In the genomic region with DNA sequence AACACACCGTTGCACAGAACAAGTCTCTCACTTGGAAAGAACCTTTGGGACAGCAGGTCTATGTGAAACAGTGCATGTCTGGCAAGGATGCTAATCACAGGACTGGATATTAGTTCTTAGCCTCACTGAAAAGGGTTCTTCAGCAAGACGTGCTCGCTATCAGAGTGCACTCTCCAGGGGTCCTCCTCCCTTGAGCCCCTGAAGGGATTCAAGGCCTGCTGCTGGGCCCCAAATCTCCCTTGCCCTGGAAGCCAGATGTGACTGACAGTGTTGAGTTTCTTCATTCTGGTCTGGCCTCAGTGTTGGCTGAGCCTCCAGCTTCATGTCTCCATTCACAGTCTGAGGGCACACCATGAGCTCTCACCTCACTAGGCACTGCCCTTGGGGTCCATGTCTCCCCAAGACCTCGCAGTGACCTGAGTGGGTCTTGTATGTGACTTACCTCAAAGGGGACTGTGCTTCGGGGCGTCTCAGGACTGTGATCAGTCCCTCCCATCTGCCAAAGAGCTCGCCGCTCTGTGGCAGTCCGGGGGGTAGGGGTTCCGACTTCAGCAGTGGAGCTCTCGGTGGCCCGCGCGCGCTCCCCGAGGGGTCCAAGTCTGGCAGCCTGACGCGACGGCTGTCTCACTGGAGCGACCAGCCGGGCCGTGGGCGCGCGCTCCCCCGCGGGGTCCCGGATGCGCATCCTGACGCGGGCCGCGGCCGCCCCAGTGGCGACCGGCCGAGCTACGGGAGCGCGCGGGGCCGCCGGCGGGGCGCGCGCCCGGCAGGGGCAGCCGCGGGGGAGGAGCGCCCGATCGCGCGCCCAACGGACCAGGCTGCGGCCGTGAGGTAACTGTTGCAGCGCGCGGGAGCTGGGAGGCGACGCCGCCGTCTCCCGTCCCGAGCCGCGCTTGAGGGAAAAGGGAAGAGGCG, we compare ENCODE assay signal across 8 mouse cellular contexts. TPM values are rescaled to one million over a fixed set of nuclear protein-coding genes. Genes with fewer than 3 reads are reported as not detected.
DNase-seq lines count a peak whose midpoint lies in the region; ATAC-seq and TF ChIP-seq lines count a peak whose summit lies in the region.

Gene Pde3b, plus strand, starts transcription at position 861 of the 915 bp plus-strand sequence.

- WGBS in forebrain, embryonic 13.5 days, result under 1% methylated on average over 50 of the region's 70 CpGs
- 5% methylated on average over 41 of the region's 70 CpGs for whole genome bisulfite sequencing in heart, postnatal 0 days
- 2% methylated on average over 68 of the region's 70 CpGs for WGBS in liver, embryonic 16.5 days (ENCODE audit: insufficient replicate concordance)
- 1% methylated on average over 56 of the region's 70 CpGs for WGBS in neural tube, embryonic 11.5 days

- no peak for TF ChIP-seq CTCF in heart, postnatal 0 days (IDR thresholded peaks at IDR 0.05; ENCODE audit: low read depth)

- no peaks in the 10 kb centered on the region for H3K9me3 ChIP-seq in forebrain, embryonic 13.5 days (replicated peaks)
- no peaks in the 10 kb centered on the region for H3K9me3 ChIP-seq in heart, postnatal 0 days (replicated peaks; ENCODE audit: control insufficient read depth, low read length)
- no peaks in the 10 kb centered on the region for H3K9me3 ChIP-seq in liver, embryonic 16.5 days (replicated peaks; ENCODE audit: control insufficient read depth, low read length)
- no peaks in the 10 kb centered on the region for H3K9me3 ChIP-seq in neural tube, embryonic 11.5 days (ENCODE audit: control insufficient read depth, low read length)

- peak within 1 kb of the TSS; percentile 94 for H3K27ac ChIP-seq in forebrain, embryonic 13.5 days
- H3K27ac ChIP-seq in heart, postnatal 0 days (ENCODE audit: low read depth), result peak within 1 kb of the TSS; percentile 79
- H3K27ac ChIP-seq in liver, embryonic 16.5 days (ENCODE audit: low read length), result peak within 1 kb of the TSS; percentile 81
- H3K27ac ChIP-seq in neural tube, embryonic 11.5 days (ENCODE audit: low read depth, low read length), result peak within 1 kb of the TSS; percentile 90

- TF ChIP-seq EP300 in heart, postnatal 0 days (IDR thresholded peaks at IDR 0.05; ENCODE audit: low read depth), result no peak

- peak within 1 kb of the TSS; percentile 93 for H3K9ac ChIP-seq in forebrain, embryonic 13.5 days
- peak within 1 kb of the TSS; percentile 84 for H3K9ac ChIP-seq in heart, postnatal 0 days (replicated peaks; ENCODE audit: low read depth, low read length)
- peak within 1 kb of the TSS; percentile 79 for H3K9ac ChIP-seq in liver, embryonic 16.5 days (ENCODE audit: low read depth, low read length)
- H3K9ac ChIP-seq in neural tube, embryonic 11.5 days (ENCODE audit: low read length), result peak within 1 kb of the TSS; percentile 97

- peak; percentile 59 to 60 for DNase-seq in CD8-positive naive resting alpha-beta T cell, adult 2 months (ENCODE audit: low read depth in 2 of 2, low spot score in 2 of 2)
- DNase-seq in brain, adult 2 months (ENCODE audit: low read depth, low spot score), result peak; percentile 81
- DNase-seq in heart, postnatal 0 days (ENCODE audit: low spot score), result peak; percentile 46
- DNase-seq in kidney, postnatal 36 days, result peak; percentile 50 to 73
- DNase-seq in neural tube, embryonic 11.5 days (ENCODE audit: low spot score), result peak; percentile 87
- DNase-seq in testis, postnatal 14 days (ENCODE audit: low spot score), result peak; percentile 69

- peak within 1 kb of the TSS; percentile 86 for H3K4me2 ChIP-seq in forebrain, embryonic 13.5 days
- peak within 1 kb of the TSS; percentile 95 for H3K4me2 ChIP-seq in heart, postnatal 0 days (ENCODE audit: low read depth, low read length)
- H3K4me2 ChIP-seq in liver, embryonic 16.5 days (ENCODE audit: low read depth, low read length), result peak within 1 kb of the TSS; percentile 83
- peak within 1 kb of the TSS; percentile 94 for H3K4me2 ChIP-seq in neural tube, embryonic 11.5 days (ENCODE audit: low read depth)

- peak within 1 kb of the TSS; percentile 95 for H3K4me3 ChIP-seq in forebrain, embryonic 13.5 days
- H3K4me3 ChIP-seq in heart, postnatal 0 days (ENCODE audit: low read depth, low read length), result peak within 1 kb of the TSS; percentile 74
- peak within 1 kb of the TSS; percentile 74 for H3K4me3 ChIP-seq in liver, embryonic 16.5 days (ENCODE audit: low read depth, low read length)
- H3K4me3 ChIP-seq in neural tube, embryonic 11.5 days (ENCODE audit: low read depth, low read length), result peak within 1 kb of the TSS; percentile 93

- no peaks in the 10 kb centered on the region for H3K27me3 ChIP-seq in forebrain, embryonic 13.5 days
- H3K27me3 ChIP-seq in heart, postnatal 0 days (ENCODE audit: control insufficient read depth, insufficient read depth, low read length), result no peaks in the 10 kb centered on the region
- peaks cover 23% of the 10 kb centered on the region for H3K27me3 ChIP-seq in liver, embryonic 16.5 days (ENCODE audit: control insufficient read depth, insufficient read depth, low read depth, low read length)
- H3K27me3 ChIP-seq in neural tube, embryonic 11.5 days (ENCODE audit: control insufficient read depth, insufficient read depth, low read length), result no peaks in the 10 kb centered on the region

- peaks cover 33% of the 10 kb centered on the region for H3K4me1 ChIP-seq in forebrain, embryonic 13.5 days
- peaks cover 17% of the 10 kb centered on the region; the same call in 1 of the 2 replicates for H3K4me1 ChIP-seq in heart, postnatal 0 days (ENCODE audit: control insufficient read depth, insufficient read depth)
- no peaks in the 10 kb centered on the region; the same call in 1 of the 2 replicates for H3K4me1 ChIP-seq in liver, embryonic 16.5 days (ENCODE audit: control insufficient read depth, low read depth, low read length)
- H3K4me1 ChIP-seq in neural tube, embryonic 11.5 days (ENCODE audit: control insufficient read depth, insufficient read depth, low read length), result peaks cover 8% of the 10 kb centered on the region

- peak; percentile 83 for ATAC-seq in forebrain, embryonic 13.5 days
- ATAC-seq in heart, postnatal 0 days (ENCODE audit: insufficient read depth, low read depth), result peak; percentile 85
- peak; percentile 90 for ATAC-seq in liver, embryonic 16.5 days (ENCODE audit: low read depth)
- ATAC-seq in neural tube, embryonic 11.5 days (ENCODE audit: insufficient read depth, low FRiP score, low TSS enrichment), result peak; percentile 83

- no peaks in the 10 kb centered on the region for H3K36me3 ChIP-seq in forebrain, embryonic 13.5 days (ENCODE audit: poor library complexity, severe bottlenecking)
- H3K36me3 ChIP-seq in heart, postnatal 0 days (replicated peaks; ENCODE audit: control insufficient read depth, insufficient read depth, low read length), result no peaks in the 10 kb centered on the region
- no peaks in the 10 kb centered on the region for H3K36me3 ChIP-seq in liver, embryonic 16.5 days (ENCODE audit: control insufficient read depth, insufficient read depth)
- no peaks in the 10 kb centered on the region for H3K36me3 ChIP-seq in neural tube, embryonic 11.5 days (ENCODE audit: control insufficient read depth, insufficient read depth, low read length)

RNA-seq across cellular contexts. Expression of gene Pde3b, which starts in this region (rescaled TPM):
- polyA plus RNA-seq in forebrain, embryonic 13.5 days (2015; fragmentation: Nextera tagmentation; extraction: Ambion mirVana), result 4.9 TPM in 2 replicates
- 7.5 and 13.7 TPM in 2 replicates for total RNA-seq in heart, postnatal 0 days (2014; rRNA removed; ENCODE audit: low replicate concordance)
- 1.7 and 1.9 TPM in 2 replicates for polyA plus RNA-seq in heart, postnatal 0 days (2015; fragmentation: Nextera tagmentation; extraction: Ambion mirVana)
- polyA plus RNA-seq in liver, embryonic 16.5 days (2015; fragmentation: Nextera tagmentation; extraction: Ambion mirVana), result 1.7 and 2.0 TPM in 2 replicates
- 12.2 and 12.7 TPM in 2 replicates for polyA plus RNA-seq in neural tube, embryonic 11.5 days (2014; fragmentation: Nextera tagmentation; extraction: Ambion mirVana)

Comparison
In these comparisons a context has a peak if more than half of its experiments do, and no peak if none do; other contexts are left out.
1. Peak in every context shown above with its lines: DNase-seq, ATAC-seq, H3K4me3 ChIP-seq and H3K27ac ChIP-seq.